Mouse (Mus musculus) midbrain, postnatal 0 days (tissue): Measurements from ENCODE around the gene Gm42791. TPM values are rescaled to one million over a fixed set of nuclear protein-coding genes. Genes with fewer than 3 reads are reported as not detected.

Experiments
- ATAC-seq: fragments of 200-750 bp; cut with Nextera tagmentation; 2 replicates; pipeline ENCODE4 v1.8.0; 2017; ENCODE audit warnings: moderate number of reproducible peaks, mild to moderate bottlenecking, moderate TSS enrichment, moderate library complexity; ENCODE audit not compliant: low FRiP score
- DNase-seq: peaks from one replicate; pipeline ENCODE4 v3.0.0-alpha.2; 2015; ENCODE audit warnings: low spot score
- H3K27ac ChIP-seq: fragments of 300-500 bp; sonication (generic); 2 replicates; pipeline ENCODE4 v1.5.1; 2014; ENCODE audit warnings: low read depth, mild to moderate bottlenecking, low read length, mixed read lengths
- H3K27me3 ChIP-seq: fragments of 300-500 bp; sonication (generic); 2 replicates; pipeline ENCODE4 v1.6.1; 2014; ENCODE audit warnings: low read length, control low read depth, mixed read lengths; ENCODE audit not compliant: insufficient read depth
- H3K36me3 ChIP-seq: fragments of 300-500 bp; sonication (generic); 2 replicates; pipeline ENCODE4 v1.6.1; 2014; ENCODE audit warnings: low read length, control low read depth, mixed read lengths; ENCODE audit not compliant: insufficient read depth
- H3K4me1 ChIP-seq: fragments of 300-500 bp; sonication (generic); 2 replicates; pipeline ENCODE4 v1.6.1; 2014; ENCODE audit warnings: mild to moderate bottlenecking, control low read depth, antibody characterized with exemption, low read length, mixed read lengths; ENCODE audit not compliant: insufficient read depth
- H3K4me2 ChIP-seq: fragments of 300-500 bp; sonication (generic); 2 replicates; pipeline ENCODE4 v1.6.1; 2014; ENCODE audit warnings: low read depth, mild to moderate bottlenecking, low read length, mixed read lengths; ENCODE audit not compliant: poor library complexity, severe bottlenecking
- H3K4me3 ChIP-seq: fragments of 300-500 bp; sonication (generic); 2 replicates; pipeline ENCODE4 v1.5.1; 2014; ENCODE audit warnings: low read depth, mild to moderate bottlenecking, low read length, moderate library complexity
- H3K9ac ChIP-seq: fragments of 300-500 bp; sonication (generic); replicated peaks from 2 replicates; pipeline ENCODE4 v1.6.1; 2014; ENCODE audit warnings: mild to moderate bottlenecking, low read length, moderate library complexity, mixed read lengths; ENCODE audit not compliant: poor library complexity, severe bottlenecking
- H3K9me3 ChIP-seq: fragments of 300-500 bp; sonication (generic); 2 replicates; pipeline ENCODE4 v1.6.1; 2016; ENCODE audit warnings: low read length, control low read depth
- CTCF ChIP-seq: IDR thresholded peaks from 2 replicates; pipeline ENCODE4 v1.5.1; 2016; ENCODE audit warnings: antibody characterized with exemption, mild to moderate bottlenecking
- WGBS: fragments of 180-500 bp; shearing (Covaris S2); extraction: QIAGEN DNeasy Blood & Tissue Kit; methylation state at CpG from one replicate; pipeline ENCODE4 v1.1.7; 2014; 5-methylcytosine and 5-hydroxymethylcytosine counted together
- polyA plus RNA-seq: library from polyadenylated mRNA; unstranded; fragments of >200 nt; fragmentation: Nextera tagmentation; extraction: Ambion mirVana; gene quantifications from 2 replicates; pipeline ENCODE4 v1.2.1, GENCODE M21; 2015
- total RNA-seq: library from RNA; depleted of rRNA; stranded (reverse); fragments of >200 nt; gene quantifications from 2 replicates; pipeline ENCODE4 v1.2.3, GENCODE M21; 2014

Gm42791 gene
- total and polyA plus RNA-seq, 2 experiments from 2014 or later = 3.1 TPM; not detected in 1

DNA sequence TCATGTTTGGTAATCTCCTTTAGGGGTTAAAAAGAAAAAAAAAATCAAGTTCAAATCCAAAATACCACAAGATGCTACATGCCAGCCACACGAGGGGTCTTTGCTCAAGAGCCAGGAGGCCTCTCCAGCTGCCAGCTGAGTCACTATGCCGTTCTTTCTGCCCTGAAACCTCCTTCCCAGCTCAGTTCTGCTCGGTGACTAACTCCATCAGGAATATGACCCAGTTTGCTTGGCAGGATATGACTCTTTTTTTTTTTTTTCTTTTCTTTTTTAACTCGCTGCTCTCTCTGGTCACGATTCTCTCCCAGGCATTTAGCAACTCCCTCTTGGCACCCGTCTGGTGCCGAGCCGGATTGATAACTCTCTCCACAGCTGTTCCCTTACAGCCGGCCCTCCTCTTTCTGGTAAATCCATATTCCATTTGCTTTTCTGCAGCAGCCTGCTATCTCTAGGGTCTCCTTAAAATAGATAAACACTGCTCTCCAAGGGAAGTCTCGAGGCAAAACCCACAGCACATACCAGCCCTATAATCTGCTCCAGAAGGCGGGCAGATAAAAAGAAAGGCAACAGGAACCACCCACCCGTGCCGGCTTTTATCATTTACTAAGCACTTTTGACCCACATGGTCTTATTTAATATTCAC, 29.1 kb downstream of the Gm42791 start:
- H3K9ac ChIP-seq = no peak overlapping the region
- WGBS = 7% methylated on average over 13 of the region's 13 CpGs
- no peak for TF ChIP-seq CTCF

GRCm38 (mm10) chr5:148965089-148965591, 29.8 kb downstream of the Gm42791 start:
- no peak for TF ChIP-seq CTCF
- DNase-seq = no peak
- no peaks in the 10 kb centered on the region for H3K36me3 ChIP-seq
- H3K27me3 ChIP-seq = no peaks in the 10 kb centered on the region
- H3K4me2 ChIP-seq = no peak overlapping the region
- no peak overlapping the region for H3K9ac ChIP-seq
- H3K4me1 ChIP-seq = peaks cover 4% of the 10 kb centered on the region; the same call in 1 of the 2 replicates
- no peak overlapping the region for H3K4me3 ChIP-seq
- no peaks in the 10 kb centered on the region for H3K9me3 ChIP-seq
- ATAC-seq = no peak
- H3K27ac ChIP-seq = no peak overlapping the region
- 76% methylated on average over 15 of the region's 15 CpGs for WGBS

More for the DNA sequence above, 29.1 kb downstream of the Gm42791 start:
- no peak overlapping the region for H3K4me3 ChIP-seq
- peaks cover 4% of the 10 kb centered on the region; the same call in 1 of the 2 replicates for H3K4me1 ChIP-seq
- no peaks in the 10 kb centered on the region for H3K36me3 ChIP-seq
- H3K27me3 ChIP-seq = no peaks in the 10 kb centered on the region
- peak overlapping the region; percentile 48 for H3K27ac ChIP-seq
- DNase-seq (peak; percentile 71), ATAC-seq (no peak)
- H3K9me3 ChIP-seq = no peaks in the 10 kb centered on the region
- 0 out of 2 replicates have a peak overlapping the region, but pooled peaks have one; percentile 10 for H3K4me2 ChIP-seq

DNA sequence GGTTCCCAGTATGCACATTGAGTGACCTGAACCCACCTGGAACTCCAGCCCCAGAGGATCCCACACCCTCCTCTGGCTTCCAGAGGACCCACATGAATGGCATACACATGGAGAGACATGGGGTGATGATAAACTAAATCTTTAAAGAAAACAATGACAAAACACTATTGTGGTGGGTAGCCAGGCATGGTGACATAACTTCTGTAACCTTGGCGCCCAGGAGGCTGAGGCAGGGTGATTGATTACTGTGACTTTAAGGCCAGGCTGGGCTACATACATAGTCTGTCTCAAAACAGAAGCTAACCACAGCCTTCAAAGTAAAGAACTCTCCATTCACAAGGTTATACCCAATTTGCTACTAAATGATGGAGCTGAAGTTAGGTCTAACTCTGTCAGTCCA, 30.7 kb downstream of the Gm42791 start:
- 91% methylated on average over 1 of the region's 1 CpGs for WGBS
- Histone ChIP-seq H3K27me3 (no peaks in the 10 kb centered on the region), H3K9ac (no peak overlapping the region), H3K9me3 (no peaks in the 10 kb centered on the region), H3K4me1 (peaks cover 11% of the 10 kb centered on the region), H3K36me3 (no peaks in the 10 kb centered on the region), H3K27ac (no peak overlapping the region), H3K4me3 (no peak overlapping the region), H3K4me2 (no peak overlapping the region)
- TF ChIP-seq CTCF = no peak
- DNase-seq = no peak
- ATAC-seq = no peak

- no peak overlapping the region for H3K4me2 ChIP-seq
- DNase-seq (no peak), ATAC-seq (no peak)
- no peaks in the 10 kb centered on the region for H3K36me3 ChIP-seq
- TF ChIP-seq CTCF = no peak
- WGBS = 56% methylated on average over 10 of the region's 10 CpGs
- H3K4me1 ChIP-seq = peaks cover 7% of the 10 kb centered on the region
- H3K9ac ChIP-seq = 0 out of 2 replicates have a peak overlapping the region, but pooled peaks have one; percentile 56
- H3K27me3 ChIP-seq = no peaks in the 10 kb centered on the region
- no peaks in the 10 kb centered on the region for H3K9me3 ChIP-seq
- no peak overlapping the region for H3K27ac ChIP-seq
- no peak overlapping the region for H3K4me3 ChIP-seq
Measured at GRCm38 (mm10) chr5:148960211-148960610, 34.7 kb downstream of the Gm42791 start.

- H3K4me3 ChIP-seq = peak overlapping the region; percentile 37
- H3K27ac ChIP-seq = no peak overlapping the region
- TF ChIP-seq CTCF = no peak
- H3K4me1 ChIP-seq = peaks cover 7% of the 10 kb centered on the region
- peak overlapping the region; percentile 56 for H3K9ac ChIP-seq
- DNase-seq (no peak), ATAC-seq (peak; percentile 57; the same call in 1 of the 2 replicates)
- no peaks in the 10 kb centered on the region for H3K9me3 ChIP-seq
- no peaks in the 10 kb centered on the region for H3K36me3 ChIP-seq
- peak overlapping the region; percentile 92 for H3K4me2 ChIP-seq
- WGBS = 2% methylated on average over 36 of the region's 39 CpGs
- H3K27me3 ChIP-seq = no peaks in the 10 kb centered on the region
Measured at GRCm38 (mm10) chr5:148959068-148959990, 35.6 kb downstream of the Gm42791 start.
